Mouse (Mus musculus): ENCODE results near the gene Pnkd. TPM values are rescaled to one million over a fixed set of nuclear protein-coding genes. Genes with fewer than 3 reads are reported as not detected.
"Not testable (repeated sequence)": the region's sequence is repeated elsewhere in the genome, so short reads cannot be mapped to it uniquely, and the experiment has no call there.

The Pnkd gene
- polyA plus RNA-seq, 1 experiment, result not detected

DNA sequence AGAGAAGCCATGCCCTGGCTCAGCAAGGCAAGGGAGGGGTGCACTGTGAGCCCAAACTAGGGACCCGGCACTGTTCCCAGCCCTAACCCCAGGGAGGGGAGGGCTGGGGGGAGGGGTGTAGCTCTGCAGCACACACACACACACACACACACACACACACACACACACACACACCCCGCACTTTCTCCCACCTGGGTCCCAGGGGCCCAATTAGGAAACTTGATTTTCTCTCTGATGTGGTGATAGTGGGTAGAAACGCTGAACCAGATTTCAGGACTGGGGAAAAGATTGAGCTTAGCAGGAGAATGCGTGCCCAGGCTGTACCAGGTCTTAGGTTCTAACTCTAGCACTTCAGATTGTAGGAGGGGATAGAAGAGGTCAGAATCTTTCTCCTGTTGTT, 53.9 kb downstream of the Pnkd start:
- 79% methylated on average over 4 of the region's 4 CpGs for WGBS
- no peak overlapping the region for H3K27ac ChIP-seq (ENCODE audit: insufficient read depth, low read depth, low read length)
- peaks cover 31% of the 10 kb centered on the region for H3K4me1 ChIP-seq (ENCODE audit: control insufficient read depth, insufficient read depth, low read length)
- no peak overlapping the region for H3K4me3 ChIP-seq (ENCODE audit: insufficient read depth, low read depth, low read length)
- TF ChIP-seq CTCF (IDR thresholded peaks at IDR 0.05; ENCODE audit: insufficient read depth, low read depth, low read length) (no peak), POLR2A (IDR thresholded peaks at IDR 0.05; ENCODE audit: insufficient read depth, low read depth, low read length) (no peak)

DNA sequence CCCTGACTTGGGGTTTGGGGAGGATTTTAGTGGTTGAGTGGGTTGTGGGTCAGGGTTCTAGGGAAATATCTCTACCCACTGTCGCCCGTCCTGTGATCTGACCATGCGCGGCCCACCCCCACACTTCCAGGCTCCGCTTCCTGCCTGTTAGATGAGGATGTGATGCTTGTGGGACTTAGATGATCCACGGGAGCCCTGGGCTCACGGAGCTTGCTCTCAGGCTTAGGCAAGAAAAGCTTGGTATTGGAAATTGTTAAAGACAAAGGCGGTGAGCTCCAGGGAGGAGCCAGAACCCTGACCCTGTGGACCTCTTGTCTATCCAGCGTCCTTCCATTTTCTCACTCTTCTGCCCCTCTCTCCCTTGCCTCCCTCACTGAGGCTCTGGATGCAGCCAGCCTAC, 55.2 kb downstream of the Pnkd start:
- no peak overlapping the region for H3K4me3 ChIP-seq (ENCODE audit: insufficient read depth, low read depth, low read length)
- TF ChIP-seq CTCF (IDR thresholded peaks at IDR 0.05; ENCODE audit: insufficient read depth, low read depth, low read length) (no peak), POLR2A (IDR thresholded peaks at IDR 0.05; ENCODE audit: insufficient read depth, low read depth, low read length) (no peak)
- peaks cover 31% of the 10 kb centered on the region for H3K4me1 ChIP-seq (ENCODE audit: control insufficient read depth, insufficient read depth, low read length)
- no peak overlapping the region for H3K27ac ChIP-seq (ENCODE audit: insufficient read depth, low read depth, low read length)
- 88% methylated on average over 9 of the region's 9 CpGs for WGBS

DNA sequence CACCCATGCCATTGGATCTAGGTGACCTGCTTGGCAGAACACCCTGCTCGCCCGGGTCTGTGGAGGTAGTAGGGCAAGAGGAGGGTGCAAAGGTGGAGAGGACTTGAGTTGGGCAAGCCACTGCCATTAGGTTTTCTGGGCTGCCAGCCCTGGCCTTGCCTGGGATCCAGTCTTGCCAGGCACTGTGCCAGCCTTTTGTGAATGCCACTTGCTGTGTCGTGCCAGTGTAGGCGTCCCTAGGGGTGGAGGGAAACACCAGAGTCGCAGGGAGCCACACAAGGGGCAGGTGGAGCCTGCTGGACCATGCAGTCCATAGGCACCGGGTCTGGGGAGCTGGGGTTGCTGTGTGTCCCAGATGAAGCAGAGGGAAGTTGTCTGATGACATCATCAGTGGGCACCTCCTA, 55.6 kb downstream of the Pnkd start:
- Histone ChIP-seq H3K4me3 (ENCODE audit: insufficient read depth, low read depth, low read length) (no peak overlapping the region), H3K27ac (ENCODE audit: insufficient read depth, low read depth, low read length) (no peak overlapping the region), H3K4me1 (ENCODE audit: control insufficient read depth, insufficient read depth, low read length) (peaks cover 32% of the 10 kb centered on the region)
- no peak for TF ChIP-seq CTCF (IDR thresholded peaks at IDR 0.05; ENCODE audit: insufficient read depth, low read depth, low read length)
- TF ChIP-seq POLR2A (IDR thresholded peaks at IDR 0.05; ENCODE audit: insufficient read depth, low read depth, low read length), result no peak
- WGBS, result 30% methylated on average over 6 of the region's 6 CpGs

DNA sequence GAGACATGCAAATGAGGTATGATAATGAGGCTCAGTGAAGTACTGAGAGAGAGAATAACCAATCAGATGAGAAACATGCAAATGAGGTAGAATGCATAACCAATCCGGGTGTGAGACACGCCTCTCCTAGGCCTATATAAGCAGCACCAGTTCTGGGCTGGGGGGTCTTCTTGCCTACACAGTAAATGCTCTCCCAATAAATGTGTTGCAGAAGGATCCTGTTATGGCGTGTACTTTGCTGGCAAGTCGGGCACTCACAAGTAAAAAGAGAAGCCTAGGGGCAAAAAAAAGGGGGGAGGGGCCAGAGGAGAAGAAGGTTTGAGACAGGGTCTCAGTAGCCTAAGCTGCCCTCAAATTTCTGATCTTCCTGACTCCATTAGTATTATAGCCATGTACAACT, 56.3 kb downstream of the Pnkd start:
- peaks cover 31% of the 10 kb centered on the region for H3K4me1 ChIP-seq (ENCODE audit: control insufficient read depth, insufficient read depth, low read length)
- 93% methylated on average over 4 of the region's 4 CpGs for WGBS
- not testable (repeated sequence) for H3K27ac ChIP-seq (ENCODE audit: insufficient read depth, low read depth, low read length); H3K4me3 ChIP-seq (ENCODE audit: insufficient read depth, low read depth, low read length)

DNA sequence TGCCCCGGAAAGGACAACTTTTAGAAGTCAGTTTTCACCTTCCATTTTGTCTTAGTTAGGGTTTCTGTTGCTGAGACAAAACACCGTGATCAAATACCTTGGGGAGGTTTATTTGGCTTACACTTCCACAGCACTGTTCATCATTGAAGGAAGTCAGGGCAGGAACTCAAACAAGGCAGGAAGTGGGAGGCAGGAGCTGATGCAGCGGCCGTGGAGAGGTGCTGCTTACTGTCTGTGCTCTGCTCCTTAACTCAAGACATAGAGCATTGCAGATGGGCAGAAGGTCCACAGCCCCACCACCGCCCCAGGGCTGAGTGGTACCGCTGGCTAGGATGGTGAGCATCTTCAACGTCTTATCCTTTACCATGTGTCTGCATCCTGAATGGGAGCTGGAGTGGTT, 57.2 kb downstream of the Pnkd start:
- Histone ChIP-seq H3K27ac (ENCODE audit: insufficient read depth, low read depth, low read length) (no peak overlapping the region), H3K4me3 (ENCODE audit: insufficient read depth, low read depth, low read length) (no peak overlapping the region), H3K4me1 (ENCODE audit: control insufficient read depth, insufficient read depth, low read length) (peaks cover 31% of the 10 kb centered on the region)
- 84% methylated on average over 7 of the region's 7 CpGs for WGBS
- TF ChIP-seq CTCF (IDR thresholded peaks at IDR 0.05; ENCODE audit: insufficient read depth, low read depth, low read length) (no peak), POLR2A (IDR thresholded peaks at IDR 0.05; ENCODE audit: insufficient read depth, low read depth, low read length) (no peak)

DNA sequence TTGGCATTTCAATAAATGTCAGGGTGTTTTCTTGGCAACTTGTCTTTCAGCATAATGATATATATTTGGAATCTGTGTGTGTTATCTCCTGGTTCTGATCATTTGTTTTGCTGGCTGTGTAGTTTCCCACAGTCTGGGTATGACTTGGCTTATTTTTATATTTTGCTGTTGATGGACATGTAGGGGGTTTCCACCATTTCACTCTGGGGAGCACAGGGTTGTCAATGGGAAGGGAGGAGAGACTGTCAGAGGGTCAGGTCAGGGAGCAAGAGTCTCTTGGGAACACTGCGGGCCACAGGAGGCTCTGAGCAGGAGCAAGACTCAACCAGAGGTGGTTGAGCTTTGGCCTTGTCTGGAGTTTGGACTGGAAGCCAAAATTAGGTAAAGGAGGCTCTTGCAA, 57.6 kb downstream of the Pnkd start:
- TF ChIP-seq POLR2A (IDR thresholded peaks at IDR 0.05; ENCODE audit: insufficient read depth, low read depth, low read length), result no peak
- no peak for TF ChIP-seq CTCF (IDR thresholded peaks at IDR 0.05; ENCODE audit: insufficient read depth, low read depth, low read length)
- Histone ChIP-seq H3K27ac (ENCODE audit: insufficient read depth, low read depth, low read length) (no peak overlapping the region), H3K4me3 (ENCODE audit: insufficient read depth, low read depth, low read length) (no peak overlapping the region), H3K4me1 (ENCODE audit: control insufficient read depth, insufficient read depth, low read length) (peaks cover 30% of the 10 kb centered on the region)
- WGBS, result 85% methylated on average over 1 of the region's 1 CpGs

DNA sequence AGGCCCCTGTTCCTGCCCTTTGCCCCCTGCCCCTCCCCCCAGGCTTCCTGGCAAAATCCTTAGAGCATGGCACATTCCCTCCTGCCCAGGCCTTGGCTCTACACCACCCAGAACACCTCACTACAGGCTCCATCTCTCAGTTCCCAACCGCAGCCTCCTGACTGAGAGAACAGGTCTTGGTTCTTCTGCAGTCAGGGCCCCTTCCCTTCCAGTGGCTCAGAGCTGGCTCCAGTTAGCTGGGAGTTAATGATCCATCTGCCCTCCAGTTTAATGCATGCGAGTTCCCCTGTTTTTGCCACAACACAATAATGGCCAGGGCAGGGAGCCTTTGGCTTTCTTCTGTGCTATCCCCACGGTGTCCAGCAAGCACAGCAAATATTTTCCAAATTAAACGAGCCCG, 58.4 kb downstream of the Pnkd start:
- Histone ChIP-seq H3K27ac (ENCODE audit: insufficient read depth, low read depth, low read length) (no peak overlapping the region), H3K4me3 (ENCODE audit: insufficient read depth, low read depth, low read length) (no peak overlapping the region), H3K4me1 (ENCODE audit: control insufficient read depth, insufficient read depth, low read length) (peaks cover 23% of the 10 kb centered on the region)
- WGBS, result 47% methylated on average over 5 of the region's 5 CpGs
- no peak for TF ChIP-seq POLR2A (IDR thresholded peaks at IDR 0.05; ENCODE audit: insufficient read depth, low read depth, low read length)
- no peak for TF ChIP-seq CTCF (IDR thresholded peaks at IDR 0.05; ENCODE audit: insufficient read depth, low read depth, low read length)

DNA sequence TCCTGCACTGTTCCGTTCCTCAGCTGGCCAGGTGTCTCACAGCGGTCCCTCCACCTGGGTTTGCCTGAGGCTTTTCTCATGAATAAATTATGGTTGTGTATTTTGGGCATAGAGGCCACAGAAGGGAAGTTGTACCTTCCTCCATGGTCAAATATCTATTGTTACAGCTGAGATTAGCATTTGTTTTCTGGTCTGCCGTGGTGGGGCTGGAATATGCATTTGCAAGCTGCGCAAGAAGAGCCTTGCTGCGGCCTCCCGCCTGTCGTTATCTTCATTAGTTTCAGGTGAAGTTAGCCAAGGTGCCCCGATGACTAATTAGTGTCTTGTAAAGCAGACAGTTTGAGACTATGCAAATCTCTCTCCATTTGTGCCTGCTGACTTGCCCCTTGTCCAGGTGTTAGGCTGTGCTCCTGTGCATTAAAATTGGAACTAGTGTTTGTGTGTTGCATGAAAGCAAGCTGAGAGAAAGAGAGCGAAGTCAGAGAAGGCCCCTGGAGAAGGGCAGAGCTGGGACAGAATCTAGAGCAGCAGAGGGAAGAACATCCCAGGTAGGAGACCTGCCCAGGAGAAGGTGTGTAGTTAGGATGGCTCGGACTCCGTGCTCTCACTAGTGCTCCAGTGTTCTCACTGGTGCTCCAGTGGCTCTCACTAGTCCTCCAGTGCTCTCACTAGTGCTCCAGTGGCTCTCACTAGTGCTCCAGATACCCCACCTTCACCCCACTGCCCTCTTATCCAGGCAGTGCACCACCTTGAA, 59.6 kb downstream of the Pnkd start:
- TF ChIP-seq CTCF (IDR thresholded peaks at IDR 0.05; ENCODE audit: insufficient read depth, low read depth, low read length) (no peak), POLR2A (IDR thresholded peaks at IDR 0.05; ENCODE audit: insufficient read depth, low read depth, low read length) (no peak)
- WGBS, result 86% methylated on average over 11 of the region's 11 CpGs
- peaks cover 20% of the 10 kb centered on the region for H3K4me1 ChIP-seq (ENCODE audit: control insufficient read depth, insufficient read depth, low read length)
- H3K27ac ChIP-seq (ENCODE audit: insufficient read depth, low read depth, low read length), result no peak overlapping the region
- no peak overlapping the region for H3K4me3 ChIP-seq (ENCODE audit: insufficient read depth, low read depth, low read length)

DNA sequence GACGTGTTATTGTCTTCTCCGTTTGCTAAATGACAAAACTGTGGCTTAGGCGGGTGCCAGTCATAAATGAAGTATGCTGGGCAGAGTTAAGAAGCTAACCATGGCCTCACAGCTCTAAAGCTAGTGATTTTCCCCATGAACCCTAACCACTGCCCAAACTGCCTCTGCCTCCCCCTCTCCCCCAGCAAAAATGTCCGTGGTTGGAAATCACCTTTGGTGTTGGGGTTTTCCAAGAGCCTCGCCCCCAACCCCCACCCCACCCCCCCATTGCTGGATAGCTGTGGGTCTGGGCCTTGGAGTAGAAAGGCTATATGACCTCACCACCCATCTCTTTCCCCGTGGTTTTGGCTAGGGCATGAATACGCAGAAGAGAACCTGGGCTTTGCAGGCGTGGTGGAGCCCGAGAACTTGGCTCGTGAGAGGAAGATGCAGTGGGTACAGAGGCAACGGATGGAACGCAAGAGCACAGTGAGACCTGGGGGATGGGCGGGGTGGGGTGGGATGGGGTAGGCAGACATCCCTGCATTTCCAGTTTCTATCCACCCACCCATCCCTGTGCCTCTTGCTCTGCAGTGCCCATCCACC, 66.5 kb downstream of the Pnkd start:
- TF ChIP-seq CTCF (IDR thresholded peaks at IDR 0.05; ENCODE audit: insufficient read depth, low read depth, low read length) (no peak), POLR2A (IDR thresholded peaks at IDR 0.05; ENCODE audit: insufficient read depth, low read depth, low read length) (no peak)
- 88% methylated on average over 13 of the region's 13 CpGs for WGBS
- Histone ChIP-seq H3K27ac (ENCODE audit: insufficient read depth, low read depth, low read length) (no peak overlapping the region), H3K4me3 (ENCODE audit: insufficient read depth, low read depth, low read length) (no peak overlapping the region), H3K4me1 (ENCODE audit: control insufficient read depth, insufficient read depth, low read length) (peaks cover 10% of the 10 kb centered on the region)
